Mouse (Mus musculus) ovary, postnatal 14 days (tissue): ENCODE data around the gene Chd3.

ENCODE experiments used
- DNase-seq: peaks from one replicate; pipeline ENCODE4 v3.0.0; 2022; ENCODE audit warnings: low spot score

Chd3 gene

GRCm38 (mm10) chr11:69366157-69366854 is 2.9 kb downstream of the Chd3 start:
- DNase-seq: peak; percentile 95

GRCm38 (mm10) chr11:69365722-69366121 is 3.5 kb downstream of the Chd3 start:
- peak; percentile 13 for DNase-seq

DNA sequence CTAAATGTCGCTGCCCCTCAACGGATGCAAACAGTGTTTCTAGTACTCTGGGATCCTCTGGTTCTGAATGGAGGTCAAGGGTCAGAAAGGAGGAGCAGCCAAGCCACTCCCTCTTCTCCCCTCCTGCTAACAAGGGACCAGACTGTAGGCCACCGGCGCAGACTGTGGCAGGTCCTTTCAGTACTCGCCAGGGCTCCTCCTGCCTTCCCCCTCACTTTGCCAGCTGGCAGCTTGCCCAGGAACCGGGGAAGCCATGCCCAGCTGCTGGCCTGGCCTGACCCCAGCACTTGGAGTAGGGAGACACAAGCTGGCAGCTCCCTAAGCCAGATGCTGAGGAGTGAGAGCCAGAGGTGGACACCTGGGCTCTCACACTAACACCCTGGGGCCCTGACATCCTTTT is 4.3 kb downstream of the Chd3 start:
- peak; percentile 97 for DNase-seq

GRCm38 (mm10) chr11:69364376-69364775 is 4.8 kb downstream of the Chd3 start:
- DNase-seq: no peak

DNA sequence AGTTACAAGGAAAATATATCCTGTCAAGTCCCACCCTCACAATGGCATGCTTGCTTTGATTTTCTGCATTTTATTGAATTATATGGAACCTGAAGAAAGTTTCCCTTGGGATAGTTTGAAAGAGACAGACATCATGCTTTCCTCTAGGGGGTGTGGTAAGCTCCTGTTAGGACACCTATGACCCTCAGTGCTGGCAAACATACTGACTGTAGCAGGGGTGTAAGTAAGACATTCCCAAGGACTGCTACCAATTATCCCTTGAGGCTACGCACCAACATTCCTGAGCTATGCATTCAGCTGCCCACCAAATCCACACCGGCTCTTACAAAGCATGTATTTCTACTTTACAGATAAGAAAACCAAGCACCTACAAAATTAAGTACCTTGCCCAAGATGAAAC is 6.7 kb downstream of the Chd3 start:
- DNase-seq: no peak

DNA sequence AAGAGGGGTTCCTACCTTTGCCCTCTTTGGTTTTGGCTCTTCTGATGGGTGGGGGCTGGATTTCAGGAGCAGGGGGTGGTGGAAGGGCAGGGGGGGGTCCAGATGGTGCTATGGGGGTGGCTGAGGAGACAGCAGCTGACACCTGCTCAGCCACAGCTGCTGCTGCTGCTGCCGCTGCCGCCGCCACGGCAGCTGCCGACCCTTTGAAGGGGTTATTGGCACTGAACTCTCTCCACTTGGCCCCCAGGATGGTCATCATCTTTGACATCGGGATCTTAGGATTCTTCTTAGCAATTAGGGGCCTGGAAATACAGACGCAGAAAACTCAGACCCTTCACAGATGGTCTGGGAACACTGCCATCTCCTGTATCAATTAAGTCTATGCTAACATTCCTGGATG is 7.2 kb downstream of the Chd3 start:
- DNase-seq: no peak

- DNase-seq: no peak
These were observed 11.5 kb downstream of the Chd3 start for GRCm38 (mm10) chr11:69357690-69358089.

DNA sequence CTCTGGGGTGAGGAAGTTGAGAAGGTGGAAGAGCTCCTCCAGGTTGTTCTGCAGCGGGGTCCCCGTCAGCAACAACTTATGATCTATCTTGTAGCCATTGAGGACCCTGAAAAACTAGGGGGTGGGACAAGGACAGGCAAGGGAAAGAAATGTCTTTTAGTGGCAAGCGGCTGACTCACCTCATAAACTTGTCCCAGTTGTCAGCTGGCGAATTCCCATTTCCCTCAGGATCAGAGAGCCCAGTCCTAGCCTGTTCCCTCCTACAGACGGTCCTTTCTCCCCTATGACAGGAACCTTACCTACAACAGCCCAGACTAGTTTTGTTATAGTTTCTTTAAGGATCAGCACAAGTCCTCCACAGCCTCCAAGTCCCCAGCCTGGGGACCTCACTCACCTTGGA is 12.7 kb downstream of the Chd3 start:
- no peak for DNase-seq

- DNase-seq: no peak
These were observed 22.8 kb downstream of the Chd3 start for GRCm38 (mm10) chr11:69346441-69346840.

GRCm38 (mm10) chr11:69340161-69341131 is 28.8 kb downstream of the Chd3 start, which contains the start of gene Rnf227:
Gene Rnf227 (plus strand): TSS chr11:69340461.
- peak; percentile 65 for DNase-seq

GRCm38 (mm10) chr11:69334796-69335195 is 34.4 kb downstream of the Chd3 start:
- DNase-seq: no peak

DNA sequence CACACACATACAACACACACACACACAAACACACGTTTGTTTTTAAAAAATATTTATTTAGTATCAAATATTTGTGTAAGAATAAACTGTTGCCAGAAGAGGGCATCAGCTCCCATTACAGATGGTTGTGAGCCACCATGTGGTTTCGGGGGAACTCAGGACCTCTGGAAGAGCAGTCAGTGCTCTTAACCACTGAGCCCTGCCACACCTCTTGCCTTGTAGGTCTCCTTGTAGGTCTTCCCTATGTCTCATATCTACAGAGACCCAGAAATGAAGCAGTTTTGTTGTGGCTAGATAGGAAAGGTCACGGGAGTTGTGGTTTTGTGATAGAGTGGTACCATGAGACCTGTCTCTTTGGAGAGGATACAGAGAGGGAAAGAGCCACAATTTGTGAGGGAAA is 35.3 kb downstream of the Chd3 start:
- DNase-seq: no peak

DNA sequence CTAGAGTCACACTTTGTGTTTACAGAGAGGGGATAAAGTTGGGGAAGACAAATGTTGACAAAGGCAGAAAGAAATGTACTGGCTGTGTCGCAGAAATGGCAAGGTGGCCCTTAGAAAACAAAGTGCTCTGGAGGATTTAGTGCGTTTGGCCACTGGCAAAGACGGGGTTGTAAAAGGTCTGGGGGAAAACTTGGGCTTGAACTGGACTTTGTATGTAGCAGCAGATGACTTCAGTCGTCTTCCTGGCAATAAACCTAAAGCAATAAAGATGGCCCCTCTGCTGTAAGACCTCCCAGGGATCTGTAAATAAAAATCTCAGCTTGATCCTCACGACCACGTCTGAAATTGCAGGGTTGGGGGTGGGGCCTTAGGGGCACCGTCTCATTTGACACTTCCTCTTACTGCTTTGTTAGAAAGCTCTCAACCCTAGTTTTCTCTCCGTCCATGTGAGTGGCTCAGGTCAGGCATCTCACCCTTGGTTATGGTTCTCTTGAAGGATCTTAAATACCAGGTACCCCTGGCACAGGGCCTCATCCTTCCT is 36.4 kb downstream of the Chd3 start:
- no peak for DNase-seq

- DNase-seq: peak; percentile 76
These were observed 37.2 kb downstream of the Chd3 start for GRCm38 (mm10) chr11:69331929-69332405.

DNA sequence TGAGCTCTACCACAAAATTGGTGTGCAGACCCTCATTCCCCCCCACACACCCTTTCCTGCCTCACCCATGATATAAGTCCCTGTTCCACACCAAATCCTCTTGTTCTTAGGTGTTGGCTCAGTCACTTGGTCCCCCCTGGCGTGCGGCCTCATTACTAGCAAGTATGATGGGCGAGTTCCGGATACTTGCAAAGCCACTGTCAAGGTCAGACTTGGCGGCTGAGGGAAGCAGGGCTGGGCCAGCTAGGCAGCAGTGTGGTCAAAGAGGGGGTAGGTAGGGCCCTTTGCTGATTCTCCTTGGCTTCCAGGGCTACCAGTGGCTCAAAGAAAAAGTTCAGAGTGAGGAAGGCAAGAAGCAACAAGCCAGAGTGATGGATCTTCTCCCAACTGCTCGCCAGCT is 38.1 kb downstream of the Chd3 start:
- no peak for DNase-seq

GRCm38 (mm10) chr11:69328517-69328916 is 40.7 kb downstream of the Chd3 start:
- DNase-seq: no peak

DNA sequence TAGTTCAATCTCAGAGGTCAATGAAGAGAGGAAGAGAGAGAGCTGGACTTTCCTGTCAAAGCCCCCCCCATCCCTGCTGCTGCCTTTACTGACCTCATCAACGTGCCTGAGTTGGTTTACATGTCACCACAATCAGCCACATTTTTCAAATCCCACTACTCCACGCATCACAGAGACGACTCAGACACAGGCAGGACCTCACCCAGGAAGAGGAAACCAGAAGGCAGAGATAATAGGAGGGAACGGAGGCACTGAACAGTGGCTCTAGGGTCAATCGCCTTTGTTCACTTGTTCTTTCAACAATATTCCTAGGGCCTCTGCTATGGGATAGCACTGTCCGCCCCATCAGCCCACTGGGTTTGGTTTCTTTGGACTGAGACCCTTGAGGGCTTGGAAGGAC is 41.6 kb downstream of the Chd3 start:
- DNase-seq: no peak

DNA sequence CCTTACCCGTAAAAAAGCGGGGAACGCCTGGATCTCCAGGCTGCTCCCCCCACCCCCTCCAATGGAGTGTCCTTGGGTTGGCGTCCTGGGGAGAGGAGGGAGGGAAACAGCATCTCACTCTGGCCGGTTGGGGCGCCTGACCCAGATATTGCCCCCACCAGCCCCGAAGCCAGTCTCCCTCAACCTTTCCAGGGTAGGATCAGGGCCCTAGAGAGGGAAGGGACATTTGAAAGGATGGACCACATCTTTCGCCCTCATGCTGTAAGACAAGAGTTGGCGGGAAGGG is 42.1 kb downstream of the Chd3 start:
- DNase-seq: no peak

DNA sequence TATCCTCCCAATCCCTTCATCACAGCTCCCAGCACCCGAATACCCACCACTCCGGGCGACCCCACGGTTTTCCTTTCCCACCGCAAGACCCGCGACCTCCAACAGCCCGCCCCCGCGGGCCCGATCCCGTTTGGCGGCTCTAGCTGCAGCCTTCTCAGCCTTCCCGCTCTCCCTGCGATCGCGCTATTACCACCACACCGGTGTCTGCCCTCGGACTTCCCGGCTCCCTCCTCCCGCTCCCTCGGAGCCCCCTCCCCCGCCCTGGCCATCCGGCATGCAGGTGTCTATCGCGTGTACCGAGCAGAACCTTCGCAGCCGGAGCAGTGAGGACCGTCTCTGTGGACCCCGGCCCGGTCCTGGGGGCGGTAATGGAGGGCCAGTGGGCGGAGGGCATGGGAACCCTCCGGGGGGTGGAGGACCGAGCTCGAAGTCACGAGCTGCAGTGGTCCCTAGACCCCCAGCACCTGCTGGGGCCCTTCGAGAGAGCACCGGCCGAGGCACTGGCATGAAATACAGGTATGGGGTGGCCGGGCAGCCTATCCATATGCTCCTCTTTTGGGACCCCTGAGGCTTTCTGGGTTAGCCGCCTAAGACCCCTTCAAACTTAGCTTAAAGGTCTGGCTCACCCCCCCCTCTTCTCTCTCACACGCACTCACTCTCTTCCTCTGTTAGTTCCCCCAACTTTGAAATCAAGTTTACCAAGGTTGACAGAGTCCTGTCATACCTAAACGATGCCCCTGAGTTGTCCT is 42.6 kb downstream of the Chd3 start:
- peak; percentile 33 for DNase-seq

- DNase-seq: peak; percentile 68
These were observed 43.4 kb downstream of the Chd3 start, which contains the start of gene Kcnab3 for GRCm38 (mm10) chr11:69325628-69326407. Gene Kcnab3 (plus strand): TSS chr11:69326258.

GRCm38 (mm10) chr11:69324749-69325148 is 44.5 kb downstream of the Chd3 start:
- no peak for DNase-seq
